Mouse (Mus musculus): ENCODE results near the gene 2810004N23Rik.

DNA sequence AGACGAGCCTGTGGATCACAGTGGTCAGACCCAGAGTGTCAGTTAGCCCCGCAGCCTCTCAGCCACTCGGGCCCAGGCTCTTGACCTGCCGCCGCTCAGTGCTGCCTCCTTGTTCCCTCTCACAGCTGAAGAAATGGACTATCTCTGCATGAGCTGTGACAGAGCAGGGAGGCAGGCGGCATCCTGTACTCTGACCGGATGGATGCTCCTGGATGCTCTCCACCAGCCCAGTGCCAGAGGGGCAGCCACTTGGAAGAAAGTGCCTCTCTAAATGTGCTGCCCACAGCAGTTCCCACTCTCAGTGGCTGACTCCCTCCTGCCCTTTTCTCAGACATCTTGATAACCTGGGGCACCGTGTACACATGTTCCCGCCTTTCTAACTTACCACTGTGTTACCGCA is 21.1 kb downstream of the 2810004N23Rik start:
- TF ChIP-seq CTCF (IDR thresholded peaks at IDR 0.05; ENCODE audit: low read depth), result no peak
- no peak for TF ChIP-seq EP300 (IDR thresholded peaks at IDR 0.05; ENCODE audit: low read depth)
